Mouse (Mus musculus): ENCODE data around the gene 2210010C04Rik. TPM values are rescaled to one million over a fixed set of nuclear protein-coding genes. Genes with fewer than 3 reads are reported as not detected.
"Not testable (repeated sequence)": the region's sequence is repeated elsewhere in the genome, so short reads cannot be mapped to it uniquely, and the experiment has no call there.

Gene 2210010C04Rik
- polyA plus RNA-seq, 1 experiment from 2014 or later = not detected

DNA sequence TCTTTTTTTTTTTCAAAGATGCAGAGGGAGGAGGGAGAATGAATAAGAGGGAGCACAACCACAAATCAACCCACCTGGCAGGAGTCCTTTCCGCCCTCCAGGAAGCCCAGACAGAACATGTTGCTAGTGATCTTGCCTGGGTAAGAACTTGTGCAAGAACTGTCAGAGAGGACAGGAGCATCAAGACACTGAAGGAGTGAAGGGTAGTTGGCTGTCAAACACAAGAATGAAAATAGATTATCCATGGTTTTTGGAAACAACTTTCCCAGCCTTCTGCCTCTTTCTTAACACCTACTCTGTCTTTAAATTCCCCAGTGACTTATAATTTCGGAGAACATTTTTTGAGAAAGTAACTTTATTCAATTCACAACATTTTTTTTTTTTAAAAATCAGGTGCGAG is 3.1 kb downstream of the 2210010C04Rik start:
- H3K4me1 ChIP-seq (replicated peaks; ENCODE audit: control insufficient read depth, insufficient read depth, low read length) = no peaks in the 10 kb centered on the region
- no peaks in the 10 kb centered on the region for H3K27me3 ChIP-seq (ENCODE audit: control insufficient read depth, insufficient read depth, low read length)
- no peak overlapping the region for H3K27ac ChIP-seq
- no peak overlapping the region for H3K4me3 ChIP-seq (replicated peaks; ENCODE audit: low read length)
- H3K36me3 ChIP-seq (replicated peaks; ENCODE audit: control insufficient read depth, insufficient read depth) = no peaks in the 10 kb centered on the region
- no peak overlapping the region for H3K4me2 ChIP-seq (replicated peaks)
- no peak overlapping the region for H3K9ac ChIP-seq
- ATAC-seq (ENCODE audit: low FRiP score) = no peak
- no peak for DNase-seq (ENCODE audit: low spot score)
- 85% methylated on average over 3 of the region's 3 CpGs for WGBS
- no peaks in the 10 kb centered on the region for H3K9me3 ChIP-seq (ENCODE audit: control insufficient read depth, low read length)

DNA sequence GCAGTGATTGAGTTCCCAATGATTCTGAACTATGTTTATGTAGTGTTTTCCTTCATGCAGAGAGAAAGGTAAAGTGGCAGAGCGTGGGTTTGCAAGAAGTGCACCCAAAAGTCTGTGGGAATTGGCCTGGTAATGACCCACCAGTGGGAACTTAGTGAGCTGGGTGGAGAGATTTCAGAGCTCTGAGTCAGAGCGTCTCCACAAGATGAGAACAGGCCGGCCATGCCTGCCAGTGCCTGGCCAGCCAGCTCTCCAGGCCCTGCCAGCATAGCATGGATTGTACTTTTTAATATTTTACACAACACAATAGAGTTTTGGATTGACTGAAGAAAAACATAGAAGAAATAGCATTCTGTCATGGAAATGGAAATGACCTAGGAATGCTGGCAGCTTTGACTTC is 4.5 kb downstream of the 2210010C04Rik start:
- no peak for ATAC-seq (ENCODE audit: low FRiP score)
- no peak overlapping the region for H3K27ac ChIP-seq
- no peaks in the 10 kb centered on the region for H3K27me3 ChIP-seq (ENCODE audit: control insufficient read depth, insufficient read depth, low read length)
- H3K9me3 ChIP-seq (ENCODE audit: control insufficient read depth, low read length) = no peaks in the 10 kb centered on the region
- H3K4me3 ChIP-seq (replicated peaks; ENCODE audit: low read length) = no peak overlapping the region
- no peaks in the 10 kb centered on the region for H3K36me3 ChIP-seq (replicated peaks; ENCODE audit: control insufficient read depth, insufficient read depth)
- DNase-seq (ENCODE audit: low spot score) = no peak
- no peaks in the 10 kb centered on the region for H3K4me1 ChIP-seq (replicated peaks; ENCODE audit: control insufficient read depth, insufficient read depth, low read length)
- no peak overlapping the region for H3K4me2 ChIP-seq (replicated peaks)
- 87% methylated on average over 3 of the region's 3 CpGs for WGBS
- no peak overlapping the region for H3K9ac ChIP-seq

DNA sequence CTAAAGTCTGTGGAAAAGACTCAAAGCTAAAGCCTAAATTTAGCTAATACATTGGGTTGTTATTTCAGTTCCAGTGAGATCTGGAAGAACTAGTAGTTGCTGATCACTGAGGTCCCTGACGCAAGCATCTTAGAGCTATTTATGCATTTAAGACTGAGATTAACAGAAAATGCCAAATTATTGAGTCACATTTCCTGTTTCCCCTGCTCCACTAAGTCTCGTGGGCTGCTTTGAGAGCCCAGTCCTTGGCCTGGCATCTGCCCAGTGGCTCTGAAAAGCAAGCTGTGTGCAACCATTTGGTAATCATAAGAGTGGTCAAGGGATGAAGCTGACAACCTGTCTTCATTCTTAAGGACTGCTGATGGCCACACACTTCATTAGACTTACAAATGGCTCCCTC is 8.3 kb downstream of the 2210010C04Rik start:
- 50% methylated on average over 2 of the region's 2 CpGs for WGBS
- no peak overlapping the region for H3K27ac ChIP-seq
- no peaks in the 10 kb centered on the region for H3K36me3 ChIP-seq (replicated peaks; ENCODE audit: control insufficient read depth, insufficient read depth)
- H3K4me3 ChIP-seq (replicated peaks; ENCODE audit: low read length) = no peak overlapping the region
- H3K27me3 ChIP-seq (ENCODE audit: control insufficient read depth, insufficient read depth, low read length) = no peaks in the 10 kb centered on the region
- DNase-seq (ENCODE audit: low spot score) (no peak), ATAC-seq (ENCODE audit: low FRiP score) (no peak)
- H3K9me3 ChIP-seq (ENCODE audit: control insufficient read depth, low read length) = no peaks in the 10 kb centered on the region
- H3K4me2 ChIP-seq (replicated peaks) = no peak overlapping the region
- H3K9ac ChIP-seq = no peak overlapping the region
- no peaks in the 10 kb centered on the region for H3K4me1 ChIP-seq (replicated peaks; ENCODE audit: control insufficient read depth, insufficient read depth, low read length)

DNA sequence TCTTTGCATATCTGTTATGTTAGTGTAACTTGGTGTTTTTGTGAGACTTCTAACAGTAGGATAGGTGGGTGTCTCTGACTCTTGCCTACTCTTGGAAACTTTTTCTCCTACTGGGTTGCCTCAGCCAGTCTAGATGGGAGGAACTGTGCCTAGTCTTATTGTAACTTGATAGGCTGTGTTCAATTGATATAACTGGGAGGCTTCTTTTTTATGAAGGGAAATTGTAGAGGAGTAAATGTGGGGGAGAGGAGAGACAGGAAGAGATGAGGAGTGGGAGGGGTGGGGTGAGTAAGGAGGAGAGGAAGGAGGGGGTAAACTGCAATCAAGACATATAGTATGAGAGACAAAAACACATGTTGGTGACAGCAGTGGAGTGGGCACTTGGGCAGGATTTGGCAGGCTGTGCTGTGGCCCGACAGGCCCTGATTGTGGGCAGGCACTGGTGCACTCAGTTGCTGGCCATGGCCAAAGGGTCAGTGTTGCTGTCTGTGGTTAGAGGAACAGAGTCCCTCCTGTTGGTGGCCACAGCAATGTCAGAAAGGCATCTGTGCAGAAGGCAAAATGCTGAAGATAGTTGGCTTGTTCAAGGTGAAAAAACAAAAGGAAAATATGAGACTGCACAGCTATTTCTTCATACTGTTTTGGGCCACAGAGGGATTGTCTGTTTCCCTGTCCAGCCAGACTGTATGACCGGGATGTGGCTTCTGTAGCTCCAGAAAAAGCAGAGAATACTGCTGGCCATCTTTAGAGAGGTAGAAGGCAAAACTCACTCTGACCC is 9.2 kb downstream of the 2210010C04Rik start:
- Histone ChIP-seq H3K27ac (no peak overlapping the region), H3K27me3 (ENCODE audit: control insufficient read depth, insufficient read depth, low read length) (no peaks in the 10 kb centered on the region), H3K4me2 (replicated peaks) (no peak overlapping the region), H3K4me1 (replicated peaks; ENCODE audit: control insufficient read depth, insufficient read depth, low read length) (no peaks in the 10 kb centered on the region), H3K9me3 (ENCODE audit: control insufficient read depth, low read length) (no peaks in the 10 kb centered on the region), H3K9ac (no peak overlapping the region), H3K4me3 (replicated peaks; ENCODE audit: low read length) (no peak overlapping the region), H3K36me3 (replicated peaks; ENCODE audit: control insufficient read depth, insufficient read depth) (no peaks in the 10 kb centered on the region)
- 67% methylated on average over 2 of the region's 2 CpGs for WGBS
- DNase-seq (ENCODE audit: low spot score) (no peak), ATAC-seq (ENCODE audit: low FRiP score) (no peak)

DNA sequence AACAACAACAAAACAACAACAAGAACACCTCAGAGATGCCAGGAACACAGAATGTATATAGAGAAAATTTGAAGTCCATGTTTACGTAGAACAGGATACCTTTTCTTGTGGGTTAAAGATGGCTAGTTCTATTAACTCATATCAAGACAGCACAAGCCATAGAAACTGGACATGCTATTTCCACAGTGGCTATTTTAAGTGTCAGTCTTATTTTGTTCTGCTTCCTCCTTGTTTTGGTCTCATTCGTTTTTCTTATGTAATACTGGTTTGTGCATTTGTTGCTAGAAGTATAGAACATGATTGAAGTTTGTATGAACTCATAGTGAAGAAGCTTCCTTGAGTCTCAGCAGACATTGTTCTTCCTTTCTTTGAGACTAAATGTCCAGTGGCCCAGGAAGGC is 16.2 kb downstream of the 2210010C04Rik start:
- Histone ChIP-seq H3K36me3 (replicated peaks; ENCODE audit: control insufficient read depth, insufficient read depth) (no peaks in the 10 kb centered on the region), H3K4me1 (replicated peaks; ENCODE audit: control insufficient read depth, insufficient read depth, low read length) (no peaks in the 10 kb centered on the region), H3K9me3 (ENCODE audit: control insufficient read depth, low read length) (no peaks in the 10 kb centered on the region), H3K4me3 (replicated peaks; ENCODE audit: low read length) (no peak overlapping the region), H3K4me2 (replicated peaks) (no peak overlapping the region), H3K27ac (no peak overlapping the region), H3K9ac (no peak overlapping the region), H3K27me3 (ENCODE audit: control insufficient read depth, insufficient read depth, low read length) (no peaks in the 10 kb centered on the region)
- WGBS = 84% methylated on average over 2 of the region's 2 CpGs
- no peak for DNase-seq (ENCODE audit: low spot score)
- no peak for ATAC-seq (ENCODE audit: low FRiP score)

DNA sequence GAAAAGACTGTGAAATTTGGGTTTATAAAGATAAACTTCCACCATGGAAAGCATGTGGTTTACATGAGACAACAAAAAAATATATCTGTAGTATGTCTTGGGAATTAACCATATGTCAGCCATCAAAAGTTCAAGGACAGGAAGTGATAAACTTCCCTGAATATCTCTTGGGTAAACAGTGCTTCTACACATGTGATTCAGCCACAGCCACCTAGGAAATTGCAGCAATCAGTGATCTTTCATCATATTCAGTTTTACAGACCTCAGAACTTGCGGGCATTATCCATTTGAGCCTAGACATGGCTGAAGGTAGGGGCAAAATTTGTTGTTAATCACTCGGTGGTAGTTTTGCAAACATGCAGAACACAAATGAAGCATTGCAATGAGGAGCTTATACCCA is 16.7 kb downstream of the 2210010C04Rik start:
- no peaks in the 10 kb centered on the region for H3K4me1 ChIP-seq (replicated peaks; ENCODE audit: control insufficient read depth, insufficient read depth, low read length)
- no peak for ATAC-seq (ENCODE audit: low FRiP score)
- H3K36me3 ChIP-seq (replicated peaks; ENCODE audit: control insufficient read depth, insufficient read depth) = no peaks in the 10 kb centered on the region
- no peaks in the 10 kb centered on the region for H3K27me3 ChIP-seq (ENCODE audit: control insufficient read depth, insufficient read depth, low read length)
- WGBS = 83% methylated on average over 2 of the region's 2 CpGs
- no peak overlapping the region for H3K4me3 ChIP-seq (replicated peaks; ENCODE audit: low read length)
- DNase-seq (ENCODE audit: low spot score) = no peak
- no peak overlapping the region for H3K9ac ChIP-seq
- H3K27ac ChIP-seq = no peak overlapping the region
- H3K4me2 ChIP-seq (replicated peaks) = no peak overlapping the region
- H3K9me3 ChIP-seq (ENCODE audit: control insufficient read depth, low read length) = no peaks in the 10 kb centered on the region

DNA sequence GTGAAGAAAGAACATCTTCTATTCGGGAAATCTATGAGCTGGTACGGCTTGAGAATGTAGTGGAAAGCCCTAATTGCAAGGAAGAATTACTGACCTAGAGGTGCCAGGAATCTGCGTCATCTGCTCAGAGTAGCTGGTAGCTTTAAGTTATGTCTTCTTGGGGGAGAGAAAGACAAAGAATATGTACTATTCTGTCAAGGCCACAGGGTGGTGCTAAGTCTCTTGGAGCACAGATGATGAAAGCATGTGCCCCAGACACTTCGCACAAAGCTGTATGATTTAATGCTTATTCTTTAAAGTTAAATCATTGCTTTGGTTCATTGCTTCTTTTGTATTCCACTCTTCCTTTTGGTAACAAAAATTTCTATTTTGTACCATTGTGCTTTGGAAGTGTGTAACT is 20.2 kb downstream of the 2210010C04Rik start:
- H3K4me3 ChIP-seq (replicated peaks; ENCODE audit: low read length) = no peak overlapping the region
- H3K27me3 ChIP-seq (ENCODE audit: control insufficient read depth, insufficient read depth, low read length) = no peaks in the 10 kb centered on the region
- WGBS = 72% methylated on average over 4 of the region's 4 CpGs
- H3K9ac ChIP-seq = no peak overlapping the region
- DNase-seq (ENCODE audit: low spot score) (no peak), ATAC-seq (ENCODE audit: low FRiP score) (peak; percentile 48; the same call in 1 of the 2 replicates)
- H3K27ac ChIP-seq = no peak overlapping the region
- H3K4me1 ChIP-seq (replicated peaks; ENCODE audit: control insufficient read depth, insufficient read depth, low read length) = no peaks in the 10 kb centered on the region
- no peak overlapping the region for H3K4me2 ChIP-seq (replicated peaks)
- H3K36me3 ChIP-seq (replicated peaks; ENCODE audit: control insufficient read depth, insufficient read depth) = no peaks in the 10 kb centered on the region
- H3K9me3 ChIP-seq (ENCODE audit: control insufficient read depth, low read length) = no peaks in the 10 kb centered on the region

DNA sequence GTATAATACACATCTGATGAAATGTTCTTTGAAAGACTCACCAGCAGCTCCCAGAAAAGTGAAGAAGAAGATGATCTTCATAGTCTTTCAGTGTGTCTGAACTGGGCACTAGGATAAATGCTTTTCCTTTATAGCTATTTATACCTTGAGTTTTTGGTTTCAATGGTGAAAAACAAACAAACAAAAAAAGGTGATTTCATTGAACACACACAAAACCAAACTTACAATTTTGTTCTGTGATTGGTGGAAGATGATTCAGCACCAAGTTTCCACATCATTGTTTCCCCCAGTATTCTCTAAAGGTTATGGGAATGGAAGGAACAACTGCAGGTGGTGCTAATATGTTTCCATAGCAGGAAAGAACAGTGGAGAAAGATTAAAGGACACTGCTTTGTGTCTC is 35.9 kb downstream of the 2210010C04Rik start, which contains the start of gene Gm2663:
Gene Gm2663 (minus strand): TSS at position 101 of the 400 bp plus-strand sequence.
- not testable (repeated sequence) for H3K4me2 ChIP-seq (replicated peaks); DNase-seq (ENCODE audit: low spot score); H3K27ac ChIP-seq; H3K36me3 ChIP-seq (replicated peaks; ENCODE audit: control insufficient read depth, insufficient read depth); H3K9me3 ChIP-seq (ENCODE audit: control insufficient read depth, low read length); H3K4me1 ChIP-seq (replicated peaks; ENCODE audit: control insufficient read depth, insufficient read depth, low read length); ATAC-seq (ENCODE audit: low FRiP score); H3K9ac ChIP-seq; H3K27me3 ChIP-seq (ENCODE audit: control insufficient read depth, insufficient read depth, low read length); H3K4me3 ChIP-seq (replicated peaks; ENCODE audit: low read length)
